Mouse (Mus musculus) bone marrow, adult 2 months (tissue): ENCODE data around the gene Trip11. TPM values are rescaled to one million over a fixed set of nuclear protein-coding genes. Genes with fewer than 3 reads are reported as not detected.

Source experiments
- H3K27ac ChIP-seq: fragments of 200-500 bp; 2 replicates; pipeline ENCODE4 v1.5.1; 2012; ENCODE audit warnings: low read depth, mild to moderate bottlenecking, control low read depth, inconsistent platforms, low read length; ENCODE audit not compliant: control insufficient read depth, poor library complexity, insufficient read depth
- H3K4me1 ChIP-seq: fragments of 200-500 bp; 2 replicates; pipeline ENCODE4 v1.6.1; 2011; ENCODE audit warnings: low read length; ENCODE audit not compliant: control insufficient read depth, insufficient read depth
- H3K4me3 ChIP-seq: fragments of 200-500 bp; replicated peaks from 2 replicates; pipeline ENCODE3; 2011; ENCODE audit warnings: mild to moderate bottlenecking, low read depth, low read length, control low read depth; ENCODE audit not compliant: control insufficient read depth
- CTCF ChIP-seq: fragments of 200-500 bp; IDR thresholded peaks from 2 replicates; pipeline ENCODE4 v1.5.1; 2011; ENCODE audit warnings: low read length, control low read depth; ENCODE audit not compliant: control insufficient read depth, insufficient read depth
- POLR2A ChIP-seq: fragments of 200-500 bp; IDR thresholded peaks from 2 replicates; pipeline ENCODE4 v1.6.1; 2011; ENCODE audit warnings: low read depth, mild to moderate bottlenecking, control low read depth, low read length, borderline replicate concordance; ENCODE audit not compliant: control insufficient read depth
- WGBS: fragments of 180-500 bp; shearing (Covaris S2); methylation state at CpG from one replicate; pipeline ENCODE4 v1.1.7; 2018; 5-methylcytosine and 5-hydroxymethylcytosine counted together
- polyA plus RNA-seq: library from polyadenylated mRNA; stranded (reverse); fragments of >200 nt; gene quantifications from 2 replicates; pipeline ENCODE4 v1.2.4, GENCODE M21; 2011; ENCODE audit warnings: low replicate concordance; ENCODE audit not compliant: missing spikeins, insufficient read depth, insufficient read length

The Trip11 gene
- polyA plus RNA-seq, 1 experiment: 17.8 TPM

DNA sequence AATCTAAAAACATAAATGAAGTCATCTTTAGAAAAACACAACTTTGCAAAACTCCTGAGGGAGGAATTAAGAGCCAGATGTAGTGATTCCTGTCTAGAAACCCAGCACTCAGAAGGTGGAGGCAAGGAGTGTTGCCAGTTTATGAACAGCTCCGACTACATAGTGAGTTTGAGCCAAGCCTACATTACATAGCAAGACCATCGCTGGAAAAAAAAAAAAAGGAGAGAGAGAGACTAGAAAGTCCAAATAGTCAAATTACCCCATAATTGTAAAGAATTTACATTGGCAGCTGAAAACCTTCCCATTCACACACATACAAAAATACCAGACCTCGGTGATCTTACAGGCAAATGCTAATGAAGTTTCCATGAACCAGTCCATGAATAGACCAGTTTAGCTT is 123.8 kb downstream of the Trip11 start:
- 68% methylated on average over 3 of the region's 3 CpGs for WGBS
- TF ChIP-seq CTCF (no peak), POLR2A (no peak)
- Histone ChIP-seq H3K4me1 (no peaks in the 10 kb centered on the region), H3K27ac (no peak overlapping the region), H3K4me3 (no peak overlapping the region)

Other genes starting within 250 kb of the Trip11 start
- not detected in 2 replicates for gene Tc2n, start 194.7 kb downstream of the Trip11 start, polyA plus RNA-seq
- gene Fbln5, start 94.2 kb downstream of the Trip11 start, polyA plus RNA-seq: 10.0 and 19.7 TPM in 2 replicates
- 8.1 and 8.2 TPM in 2 replicates for gene Atxn3, start 45.0 kb upstream of the Trip11 start, polyA plus RNA-seq
- gene Cpsf2, start 62.7 kb upstream of the Trip11 start, polyA plus RNA-seq: 14.4 and 19.7 TPM in 2 replicates
- not detected in 2 replicates for gene Slc24a4, start 215.5 kb upstream of the Trip11 start, polyA plus RNA-seq